Mouse (Mus musculus) layer of hippocampus, postnatal 14 days (tissue): ENCODE measurements at regions not wholly inside any gene's neighbourhood (a gene's known extent, or its start where the extent isn't known, plus 50 kb on each side); places are given as distances from the start of the nearest gene placed in this dataset.

Experiments used
- DNase-seq, 2 experiments: peaks; one replicate each; pipeline ENCODE4 v3.0.0; 2021 to 2022; ENCODE audit warnings: low spot score in 2 of 2, mixed read lengths in 1 of 2

GRCm38 (mm10) chr12:32724451-32725188, 94.7 kb upstream of the Nampt start:
- DNase-seq: no peak

- no peak for DNase-seq
Measured at GRCm38 (mm10) chr12:32727539-32727938, 91.8 kb upstream of the Nampt start.

GRCm38 (mm10) chr12:32728425-32728824, 90.9 kb upstream of the Nampt start:
- no peak for DNase-seq

- no peak for DNase-seq
Measured at GRCm38 (mm10) chr12:32735224-32735623, 84.1 kb upstream of the Nampt start.

- no peak for DNase-seq
Measured at GRCm38 (mm10) chr12:32741465-32741864, 77.9 kb upstream of the Nampt start.

GRCm38 (mm10) chr12:32757441-32758119, 61.8 kb upstream of the Nampt start:
- DNase-seq: peak; percentile 66 to 86

- DNase-seq: peak in 1 of 2 experiments; percentile 18
Measured at GRCm38 (mm10) chr12:32758150-32758549, 61.2 kb upstream of the Nampt start.

GRCm38 (mm10) chr12:32760627-32761026, 58.7 kb upstream of the Nampt start:
- no peak for DNase-seq

GRCm38 (mm10) chr12:32761055-32761454, 58.3 kb upstream of the Nampt start:
- no peak for DNase-seq

- no peak for DNase-seq
Measured at GRCm38 (mm10) chr12:32764271-32764670, 55.1 kb upstream of the Nampt start.

- DNase-seq: no peak
Measured at GRCm38 (mm10) chr12:32764747-32765146, 54.6 kb upstream of the Nampt start.

- DNase-seq: no peak
Measured at GRCm38 (mm10) chr12:32765861-32766260, 53.5 kb upstream of the Nampt start.

- DNase-seq: no peak
Measured at GRCm38 (mm10) chr12:32766575-32766974, 52.8 kb upstream of the Nampt start.

GRCm38 (mm10) chr12:32767206-32768081, 51.9 kb upstream of the Nampt start:
- no peak for DNase-seq

GRCm38 (mm10) chr12:32768082-32768743, 51.1 kb upstream of the Nampt start:
- DNase-seq: no peak

- DNase-seq: no peak
Measured at GRCm38 (mm10) chr12:32768744-32769535, 50.4 kb upstream of the Nampt start.
